Mouse (Mus musculus): ENCODE measurements at regions not wholly inside any gene's neighbourhood (a gene's known extent, or its start where the extent isn't known, plus 50 kb on each side); places are given as distances from the start of the nearest gene placed in this dataset.

GRCm38 (mm10) chr13:28810326-28811080 lies 143.0 kb downstream of the Sox4 start:
- TF ChIP-seq POLR2A (IDR thresholded peaks at IDR 0.05; ENCODE audit: insufficient read depth, low read depth, low read length), result no peak
- TF ChIP-seq CTCF (IDR thresholded peaks at IDR 0.05; ENCODE audit: insufficient read depth, low read depth, low read length), result no peak
- Histone ChIP-seq H3K27ac (ENCODE audit: insufficient read depth, low read depth, low read length) (no peak overlapping the region), H3K4me1 (ENCODE audit: control insufficient read depth, insufficient read depth, low read length) (peaks cover 3% of the 10 kb centered on the region; the same call in 1 of the 2 replicates), H3K4me3 (ENCODE audit: insufficient read depth, low read depth, low read length) (no peak overlapping the region)
- 43% methylated on average over 6 of the region's 6 CpGs for WGBS

- H3K4me1 ChIP-seq (ENCODE audit: control insufficient read depth, insufficient read depth, low read length), result no peaks in the 10 kb centered on the region
- no peak overlapping the region for H3K27ac ChIP-seq (ENCODE audit: insufficient read depth, low read depth, low read length)
- TF ChIP-seq POLR2A (IDR thresholded peaks at IDR 0.05; ENCODE audit: insufficient read depth, low read depth, low read length), result no peak
- no peak for TF ChIP-seq CTCF (IDR thresholded peaks at IDR 0.05; ENCODE audit: insufficient read depth, low read depth, low read length)
- WGBS, result 69% methylated on average over 4 of the region's 4 CpGs
- H3K4me3 ChIP-seq (ENCODE audit: insufficient read depth, low read depth, low read length), result no peak overlapping the region
Measured at GRCm38 (mm10) chr13:28805302-28805701, 148.2 kb downstream of the Sox4 start.

GRCm38 (mm10) chr13:28801210-28801954 lies 152.1 kb downstream of the Sox4 start:
- no peak overlapping the region for H3K27ac ChIP-seq (ENCODE audit: insufficient read depth, low read depth, low read length)
- H3K4me3 ChIP-seq (ENCODE audit: insufficient read depth, low read depth, low read length), result no peak overlapping the region
- 79% methylated on average over 8 of the region's 8 CpGs for WGBS
- no peaks in the 10 kb centered on the region for H3K4me1 ChIP-seq (ENCODE audit: control insufficient read depth, insufficient read depth, low read length)
- TF ChIP-seq CTCF (IDR thresholded peaks at IDR 0.05; ENCODE audit: insufficient read depth, low read depth, low read length), result no peak
- TF ChIP-seq POLR2A (IDR thresholded peaks at IDR 0.05; ENCODE audit: insufficient read depth, low read depth, low read length), result no peak

- H3K4me1 ChIP-seq (ENCODE audit: control insufficient read depth, insufficient read depth, low read length), result no peaks in the 10 kb centered on the region
- no peak overlapping the region for H3K4me3 ChIP-seq (ENCODE audit: insufficient read depth, low read depth, low read length)
- no peak for TF ChIP-seq POLR2A (IDR thresholded peaks at IDR 0.05; ENCODE audit: insufficient read depth, low read depth, low read length)
- no peak for TF ChIP-seq CTCF (IDR thresholded peaks at IDR 0.05; ENCODE audit: insufficient read depth, low read depth, low read length)
- WGBS, result 53% methylated on average over 1 of the region's 1 CpGs
- no peak overlapping the region for H3K27ac ChIP-seq (ENCODE audit: insufficient read depth, low read depth, low read length)
Measured at GRCm38 (mm10) chr13:28800676-28801075, 152.8 kb downstream of the Sox4 start.

- H3K4me3 ChIP-seq (ENCODE audit: insufficient read depth, low read depth, low read length), result no peak overlapping the region
Measured at GRCm38 (mm10) chr13:28799474-28799873, 154.0 kb downstream of the Sox4 start.

GRCm38 (mm10) chr13:28797617-28798475 lies 155.7 kb downstream of the Sox4 start:
- H3K27ac ChIP-seq (ENCODE audit: insufficient read depth, low read depth, low read length), result no peak overlapping the region
- H3K4me1 ChIP-seq (ENCODE audit: control insufficient read depth, insufficient read depth, low read length), result no peaks in the 10 kb centered on the region

More at GRCm38 (mm10) chr13:28799474-28799873, 154.0 kb downstream of the Sox4 start:
- Histone ChIP-seq H3K4me1 (ENCODE audit: control insufficient read depth, insufficient read depth, low read length) (no peaks in the 10 kb centered on the region), H3K27ac (ENCODE audit: insufficient read depth, low read depth, low read length) (no peak overlapping the region)
- WGBS, result 94% methylated on average over 1 of the region's 1 CpGs
- TF ChIP-seq POLR2A (IDR thresholded peaks at IDR 0.05; ENCODE audit: insufficient read depth, low read depth, low read length) (no peak), CTCF (IDR thresholded peaks at IDR 0.05; ENCODE audit: insufficient read depth, low read depth, low read length) (no peak)

GRCm38 (mm10) chr13:28795274-28795673 lies 158.2 kb downstream of the Sox4 start:
- WGBS, result 36% methylated on average over 7 of the region's 7 CpGs
- Histone ChIP-seq H3K4me3 (ENCODE audit: insufficient read depth, low read depth, low read length) (no peak overlapping the region), H3K4me1 (ENCODE audit: control insufficient read depth, insufficient read depth, low read length) (no peaks in the 10 kb centered on the region), H3K27ac (ENCODE audit: insufficient read depth, low read depth, low read length) (no peak overlapping the region)
- TF ChIP-seq POLR2A (IDR thresholded peaks at IDR 0.05; ENCODE audit: insufficient read depth, low read depth, low read length), result no peak
- TF ChIP-seq CTCF (IDR thresholded peaks at IDR 0.05; ENCODE audit: insufficient read depth, low read depth, low read length), result no peak

More at GRCm38 (mm10) chr13:28797617-28798475, 155.7 kb downstream of the Sox4 start:
- TF ChIP-seq POLR2A (IDR thresholded peaks at IDR 0.05; ENCODE audit: insufficient read depth, low read depth, low read length) (no peak), CTCF (IDR thresholded peaks at IDR 0.05; ENCODE audit: insufficient read depth, low read depth, low read length) (no peak)
- no peak overlapping the region for H3K4me3 ChIP-seq (ENCODE audit: insufficient read depth, low read depth, low read length)
- 87% methylated on average over 8 of the region's 8 CpGs for WGBS

GRCm38 (mm10) chr13:28794547-28794946 lies 159.0 kb downstream of the Sox4 start:
- WGBS, result 81% methylated on average over 3 of the region's 3 CpGs
- H3K4me1 ChIP-seq (ENCODE audit: control insufficient read depth, insufficient read depth, low read length), result no peaks in the 10 kb centered on the region

More at GRCm38 (mm10) chr13:28794547-28794946, 159.0 kb downstream of the Sox4 start:
- Histone ChIP-seq H3K27ac (ENCODE audit: insufficient read depth, low read depth, low read length) (no peak overlapping the region), H3K4me3 (ENCODE audit: insufficient read depth, low read depth, low read length) (no peak overlapping the region)
- TF ChIP-seq POLR2A (IDR thresholded peaks at IDR 0.05; ENCODE audit: insufficient read depth, low read depth, low read length), result no peak
- no peak for TF ChIP-seq CTCF (IDR thresholded peaks at IDR 0.05; ENCODE audit: insufficient read depth, low read depth, low read length)

Measured in olfactory bulb, adult 2 months (tissue).